Mouse (Mus musculus) erythroblast, embryonic 14.5 days (primary cell): Measurements from ENCODE around the gene D930048N14Rik. TPM values are rescaled to one million over a fixed set of nuclear protein-coding genes. Genes with fewer than 3 reads are reported as not detected.

ENCODE experiments used
- H3K27me3 ChIP-seq: 2 replicates; pipeline ENCODE4 v1.6.1; 2012; ENCODE audit warnings: inconsistent platforms; ENCODE audit not compliant: control insufficient read depth
- H3K36me3 ChIP-seq: 2 replicates; pipeline ENCODE4 v1.6.1; 2012; ENCODE audit warnings: mild to moderate bottlenecking, inconsistent platforms; ENCODE audit not compliant: control insufficient read depth
- H3K4me1 ChIP-seq: 2 replicates; pipeline ENCODE4 v1.6.1; 2012; ENCODE audit warnings: inconsistent platforms; ENCODE audit not compliant: control insufficient read depth
- H3K4me3 ChIP-seq: replicated peaks from 2 replicates; pipeline ENCODE3; 2012; ENCODE audit warnings: moderate library complexity, mild to moderate bottlenecking, inconsistent platforms
- H3K9me3 ChIP-seq: 2 replicates; pipeline ENCODE4 v1.6.1; 2012; ENCODE audit warnings: low read length, inconsistent platforms, mixed read lengths; ENCODE audit not compliant: control insufficient read depth
- GATA1 ChIP-seq: IDR thresholded peaks from 2 replicates; pipeline ENCODE4 v1.6.1; 2012; ENCODE audit warnings: low read length, inconsistent platforms, mixed read lengths
- TAL1 ChIP-seq: IDR thresholded peaks from 3 replicates; pipeline ENCODE4 v1.6.1; 2012; ENCODE audit warnings: low read length, inconsistent platforms, mixed read lengths
- polyA plus RNA-seq: library from polyadenylated mRNA; stranded (reverse); fragments of >175 nt; gene quantifications from 2 replicates; pipeline ENCODE4 v1.2.3, GENCODE M21; 2012

The D930048N14Rik gene
- polyA plus RNA-seq, 1 experiment = not detected

DNA sequence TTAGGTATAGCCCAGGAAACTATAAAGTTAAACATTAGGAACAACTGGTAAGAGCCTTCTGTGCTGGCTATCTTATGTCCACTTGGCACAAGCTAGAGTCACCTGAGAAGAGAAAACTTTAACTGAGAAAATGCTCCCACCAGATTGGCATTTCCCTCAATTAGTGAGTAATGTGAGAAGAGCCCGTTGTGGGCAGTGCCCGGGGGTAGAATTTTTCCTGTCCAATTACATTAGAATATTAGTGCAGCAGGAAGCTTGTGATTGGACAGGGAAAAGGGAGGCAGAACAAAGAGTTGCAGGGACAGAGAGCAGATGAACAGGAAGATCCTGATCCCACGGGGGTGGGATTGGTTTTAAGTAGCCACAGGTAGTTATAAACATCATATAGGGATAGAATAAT is 52.1 kb downstream of the D930048N14Rik start:
- TF ChIP-seq GATA1 = no peak
- TF ChIP-seq TAL1 = no peak
- H3K9me3 ChIP-seq = no peaks in the 10 kb centered on the region; the same call in 1 of the 2 replicates
- no peak overlapping the region for H3K4me3 ChIP-seq
- H3K27me3 ChIP-seq = no peaks in the 10 kb centered on the region
- H3K4me1 ChIP-seq = no peaks in the 10 kb centered on the region
- peaks cover 70% of the 10 kb centered on the region for H3K36me3 ChIP-seq

DNA sequence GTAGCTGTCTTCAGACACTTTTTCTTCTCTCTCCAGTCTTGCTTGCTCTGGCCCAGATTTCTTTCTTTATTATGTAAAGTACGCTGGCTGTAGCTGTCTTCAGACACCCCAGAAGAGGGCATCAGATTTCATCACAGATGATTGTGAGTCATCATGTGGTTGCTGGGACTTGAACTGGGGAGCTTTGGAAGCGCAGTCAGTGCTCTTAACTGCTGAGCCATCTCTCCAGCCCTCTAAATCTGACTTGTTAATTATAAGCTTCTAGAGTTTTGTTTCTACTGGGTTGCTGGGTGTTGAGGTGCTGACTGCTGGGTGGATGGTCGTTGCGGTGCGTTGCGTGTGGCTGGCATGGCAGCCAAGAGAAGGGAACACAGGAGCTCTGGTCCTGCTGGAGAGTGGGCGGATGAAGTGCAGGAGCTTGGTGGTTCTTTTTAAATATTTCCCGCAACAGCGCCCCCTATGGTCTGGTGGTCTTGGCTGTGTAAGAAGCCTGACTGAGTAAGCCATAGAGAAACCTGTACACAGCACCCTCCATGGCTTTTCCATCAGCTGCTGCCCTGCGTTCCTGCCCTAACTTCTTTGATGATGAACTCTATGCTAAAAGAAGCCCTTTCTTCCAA is 52.7 kb downstream of the D930048N14Rik start:
- Histone ChIP-seq H3K27me3 (no peaks in the 10 kb centered on the region), H3K4me1 (no peaks in the 10 kb centered on the region), H3K4me3 (no peak overlapping the region), H3K9me3 (no peaks in the 10 kb centered on the region; the same call in 1 of the 2 replicates), H3K36me3 (peaks cover 71% of the 10 kb centered on the region)
- TF ChIP-seq GATA1 = no peak
- TF ChIP-seq TAL1 = no peak

- Histone ChIP-seq H3K36me3 (peaks cover 67% of the 10 kb centered on the region), H3K4me3 (no peak overlapping the region)
- TF ChIP-seq TAL1 = no peak
- TF ChIP-seq GATA1 = no peak
Measured at GRCm38 (mm10) chr11:51706451-51706850, 55.7 kb downstream of the D930048N14Rik start.

DNA sequence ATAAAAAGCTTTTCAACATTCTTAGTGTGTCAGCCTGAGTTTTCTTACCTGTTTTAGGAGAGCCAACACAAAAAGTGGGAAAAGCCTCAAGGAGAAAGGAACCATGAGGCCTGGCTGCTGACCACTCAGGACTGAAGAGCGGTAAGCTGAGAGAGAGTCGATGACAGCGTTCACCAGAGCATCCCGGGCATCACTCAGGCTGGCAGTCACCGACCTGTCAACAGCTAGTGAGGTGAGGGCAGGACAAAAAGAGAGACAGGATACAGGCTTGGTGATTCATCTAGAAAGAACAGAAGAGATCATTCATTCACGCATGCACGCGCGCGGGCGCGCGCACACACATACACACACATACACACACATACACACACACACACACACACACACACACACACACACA is 56.3 kb downstream of the D930048N14Rik start:
- H3K4me3 ChIP-seq = no peak overlapping the region
- H3K9me3 ChIP-seq = no peaks in the 10 kb centered on the region
- H3K27me3 ChIP-seq = no peaks in the 10 kb centered on the region
- no peaks in the 10 kb centered on the region for H3K4me1 ChIP-seq
- H3K36me3 ChIP-seq = peaks cover 68% of the 10 kb centered on the region
- TF ChIP-seq GATA1 (no peak), TAL1 (no peak)

More at GRCm38 (mm10) chr11:51706451-51706850, 55.7 kb downstream of the D930048N14Rik start:
- Histone ChIP-seq H3K9me3 (no peaks in the 10 kb centered on the region), H3K4me1 (no peaks in the 10 kb centered on the region), H3K27me3 (no peaks in the 10 kb centered on the region)

Other genes starting within 250 kb of the D930048N14Rik start
- gene Phykpl, start 66.2 kb upstream of the D930048N14Rik start, polyA plus RNA-seq = 0.62 and 0.69 TPM in 2 replicates
- 59.0 and 82.9 TPM in 2 replicates for gene Hnrnpab, start 44.1 kb upstream of the D930048N14Rik start, polyA plus RNA-seq
- gene Nhp2, start 31.2 kb upstream of the D930048N14Rik start, polyA plus RNA-seq = 7.4 and 8.9 TPM in 2 replicates
- 1.4 and 1.5 TPM in 2 replicates for gene Rmnd5b, start 15.1 kb upstream of the D930048N14Rik start, polyA plus RNA-seq
- 0.03 TPM in 2 replicates for gene N4bp3, start 112 bp upstream of the D930048N14Rik start, polyA plus RNA-seq
- 0.14 and 0.15 TPM in 2 replicates for gene 0610009B22Rik, start 37.9 kb downstream of the D930048N14Rik start, polyA plus RNA-seq
- 0.22 and 0.26 TPM in 2 replicates for gene Sec24a, start 112.7 kb downstream of the D930048N14Rik start, polyA plus RNA-seq
- 0.27 and 0.65 TPM in 2 replicates for gene Sar1b, start 112.7 kb downstream of the D930048N14Rik start, polyA plus RNA-seq
- 0.18 and 0.19 TPM in 2 replicates for gene Jade2, start 206.7 kb downstream of the D930048N14Rik start, polyA plus RNA-seq